Mouse (Mus musculus): ENCODE results near the gene Rpp25. TPM values are rescaled to one million over a fixed set of nuclear protein-coding genes. Genes with fewer than 3 reads are reported as not detected.
A peak's percentile ranks its signal among the peaks of the same experiment; 100 is the strongest.

The Rpp25 gene
- polyA plus RNA-seq, 1 experiment: 14.3 TPM

DNA sequence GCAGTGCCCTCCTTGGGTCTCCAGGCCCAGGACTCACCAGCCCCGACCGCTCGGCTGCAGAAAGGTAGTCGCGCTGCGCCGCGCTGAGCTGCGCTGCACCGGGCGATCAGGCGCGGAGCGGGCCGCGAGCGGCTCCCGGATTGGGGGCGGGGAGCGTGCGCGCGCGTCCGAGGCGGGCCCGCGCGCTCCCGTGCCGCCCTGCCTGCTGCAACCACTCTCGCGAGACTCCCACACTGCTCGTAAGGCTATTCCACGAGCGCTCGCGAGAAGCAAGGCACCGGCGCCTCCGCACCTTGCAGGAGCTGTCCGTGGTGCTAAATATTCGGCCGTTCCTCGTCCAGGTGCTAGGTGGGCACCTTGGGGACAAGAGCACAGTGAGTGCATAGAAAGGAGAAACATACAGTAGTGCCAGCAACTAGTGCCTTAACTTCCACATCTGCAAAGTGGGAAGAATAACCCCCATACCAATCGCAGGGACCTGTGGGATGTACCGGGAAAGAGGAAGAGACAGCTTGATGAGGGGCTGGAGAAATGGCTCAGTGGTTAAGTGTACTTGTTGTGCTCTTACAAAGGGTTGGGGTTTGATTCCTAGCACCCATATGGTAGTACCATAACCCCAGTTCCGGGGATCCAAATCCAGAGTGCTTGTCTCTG lies 35.8 kb upstream of the Rpp25 start, which contains the start of gene Scamp5:
Scamp5 (minus strand) TSS at position 165 of the 654 bp plus-strand sequence.
- Histone ChIP-seq H3K9me3 (replicated peaks; ENCODE audit: control insufficient read depth, insufficient read depth, low read length, poor library complexity, severe bottlenecking) (no peaks in the 10 kb centered on the region), H3K4me1 (ENCODE audit: control insufficient read depth, insufficient read depth, low read length) (peaks cover 3% of the 10 kb centered on the region), H3K36me3 (ENCODE audit: control insufficient read depth, insufficient read depth, low read length, poor library complexity, severe bottlenecking) (no peaks in the 10 kb centered on the region), H3K27ac (ENCODE audit: insufficient read depth, low read length) (no peak within 1 kb of the TSS), H3K4me3 (ENCODE audit: low read depth, low read length) (peak within 1 kb of the TSS; percentile 77), H3K27me3 (ENCODE audit: control insufficient read depth, insufficient read depth, low read length, poor library complexity, severe bottlenecking) (no peaks in the 10 kb centered on the region), H3K9ac (ENCODE audit: low read depth, poor library complexity, severe bottlenecking) (peak within 1 kb of the TSS; percentile 76)
- TF ChIP-seq POLR2A (IDR thresholded peaks at IDR 0.05; ENCODE audit: insufficient read depth, low read length): no peak
- peak; percentile 38; the same call in 1 of the 2 replicates for TF ChIP-seq EP300 (IDR thresholded peaks at IDR 0.05; ENCODE audit: insufficient read depth, low read depth, low read length)

DNA sequence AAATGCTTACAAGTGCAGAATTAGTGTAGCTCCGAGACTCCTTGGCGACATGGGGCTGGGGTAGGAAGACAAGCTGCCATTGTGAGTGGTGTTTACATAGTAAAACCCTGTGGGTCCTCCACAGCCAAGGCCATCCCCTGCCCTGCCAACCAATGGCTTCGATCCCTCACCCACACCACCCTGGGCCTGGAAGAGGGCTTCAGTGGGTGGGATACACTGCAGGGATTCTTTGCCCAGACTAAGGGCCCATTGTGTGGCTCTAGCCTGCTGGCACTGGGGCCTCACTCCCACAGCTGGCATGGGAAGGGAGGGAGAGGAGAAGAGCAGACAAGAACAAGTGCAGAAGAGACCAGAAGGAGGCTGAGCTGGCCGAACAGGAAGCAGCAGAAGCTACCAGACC lies 34.9 kb upstream of the Rpp25 start:
- H3K9me3 ChIP-seq (replicated peaks; ENCODE audit: control insufficient read depth, insufficient read depth, low read length, poor library complexity, severe bottlenecking): no peaks in the 10 kb centered on the region
- H3K27ac ChIP-seq (ENCODE audit: insufficient read depth, low read length): no peak overlapping the region
- H3K4me3 ChIP-seq (ENCODE audit: low read depth, low read length): no peak overlapping the region
- H3K9ac ChIP-seq (ENCODE audit: low read depth, poor library complexity, severe bottlenecking): no peak overlapping the region
- H3K4me1 ChIP-seq (ENCODE audit: control insufficient read depth, insufficient read depth, low read length): peaks cover 3% of the 10 kb centered on the region
- no peaks in the 10 kb centered on the region for H3K36me3 ChIP-seq (ENCODE audit: control insufficient read depth, insufficient read depth, low read length, poor library complexity, severe bottlenecking)
- no peaks in the 10 kb centered on the region for H3K27me3 ChIP-seq (ENCODE audit: control insufficient read depth, insufficient read depth, low read length, poor library complexity, severe bottlenecking)
- TF ChIP-seq CTCF (IDR thresholded peaks at IDR 0.05; ENCODE audit: low read depth, low read length): no peak
- no peak for TF ChIP-seq EP300 (IDR thresholded peaks at IDR 0.05; ENCODE audit: insufficient read depth, low read depth, low read length)
- TF ChIP-seq POLR2A (IDR thresholded peaks at IDR 0.05; ENCODE audit: insufficient read depth, low read length): no peak

DNA sequence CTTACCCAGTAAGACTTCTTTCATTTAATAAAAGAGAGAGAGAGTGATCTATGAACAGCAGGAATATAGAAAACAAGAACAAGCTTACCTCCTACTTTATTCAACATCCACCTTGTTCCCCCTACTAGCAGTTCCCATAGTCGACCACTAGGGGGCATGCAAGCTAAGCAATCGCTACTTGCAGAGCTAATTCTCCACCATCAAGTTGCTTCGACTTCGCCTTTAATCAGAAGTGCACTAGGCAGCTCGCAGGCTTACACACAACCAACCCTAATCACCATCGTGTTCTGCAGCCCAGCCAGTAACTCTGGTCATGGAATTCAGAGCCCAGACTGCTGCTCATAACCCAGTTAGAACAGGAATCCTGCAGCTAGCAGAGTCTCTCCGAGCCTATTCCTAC lies 18.1 kb upstream of the Rpp25 start:
- Histone ChIP-seq H3K27ac (ENCODE audit: insufficient read depth, low read length) (no peak overlapping the region), H3K4me1 (ENCODE audit: control insufficient read depth, insufficient read depth, low read length) (no peaks in the 10 kb centered on the region), H3K36me3 (ENCODE audit: control insufficient read depth, insufficient read depth, low read length, poor library complexity, severe bottlenecking) (no peaks in the 10 kb centered on the region), H3K9me3 (replicated peaks; ENCODE audit: control insufficient read depth, insufficient read depth, low read length, poor library complexity, severe bottlenecking) (no peaks in the 10 kb centered on the region), H3K4me3 (ENCODE audit: low read depth, low read length) (no peak overlapping the region), H3K9ac (ENCODE audit: low read depth, poor library complexity, severe bottlenecking) (no peak overlapping the region), H3K27me3 (ENCODE audit: control insufficient read depth, insufficient read depth, low read length, poor library complexity, severe bottlenecking) (no peaks in the 10 kb centered on the region)
- no peak for TF ChIP-seq EP300 (IDR thresholded peaks at IDR 0.05; ENCODE audit: insufficient read depth, low read depth, low read length)
- TF ChIP-seq POLR2A (IDR thresholded peaks at IDR 0.05; ENCODE audit: insufficient read depth, low read length): no peak
- peak; percentile 68 for TF ChIP-seq CTCF (IDR thresholded peaks at IDR 0.05; ENCODE audit: low read depth, low read length)

DNA sequence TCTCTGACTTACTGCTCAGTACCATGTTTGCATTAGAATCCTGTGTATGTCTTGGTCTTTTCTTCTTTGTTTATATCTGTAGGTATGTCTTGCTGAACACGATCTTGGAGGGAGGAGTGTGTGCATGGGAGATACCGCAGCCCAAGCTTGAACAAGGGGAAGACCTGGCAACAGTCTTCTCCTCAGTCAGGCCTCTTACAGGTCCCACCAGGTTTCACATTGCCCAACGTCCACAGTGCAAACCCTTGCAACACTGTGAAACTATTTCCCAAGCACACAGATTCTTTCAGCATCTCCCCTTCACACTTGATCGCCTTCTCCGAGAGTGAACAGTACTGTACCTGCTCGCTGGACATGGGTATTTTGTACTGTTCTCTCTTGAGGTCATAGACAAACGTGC lies 16.0 kb upstream of the Rpp25 start:
- TF ChIP-seq CTCF (IDR thresholded peaks at IDR 0.05; ENCODE audit: low read depth, low read length): no peak
- TF ChIP-seq EP300 (IDR thresholded peaks at IDR 0.05; ENCODE audit: insufficient read depth, low read depth, low read length): no peak
- TF ChIP-seq POLR2A (IDR thresholded peaks at IDR 0.05; ENCODE audit: insufficient read depth, low read length): no peak
- H3K36me3 ChIP-seq (ENCODE audit: control insufficient read depth, insufficient read depth, low read length, poor library complexity, severe bottlenecking): no peaks in the 10 kb centered on the region
- H3K9ac ChIP-seq (ENCODE audit: low read depth, poor library complexity, severe bottlenecking): no peak overlapping the region
- no peaks in the 10 kb centered on the region for H3K9me3 ChIP-seq (replicated peaks; ENCODE audit: control insufficient read depth, insufficient read depth, low read length, poor library complexity, severe bottlenecking)
- H3K4me1 ChIP-seq (ENCODE audit: control insufficient read depth, insufficient read depth, low read length): no peaks in the 10 kb centered on the region
- no peak overlapping the region for H3K27ac ChIP-seq (ENCODE audit: insufficient read depth, low read length)
- H3K4me3 ChIP-seq (ENCODE audit: low read depth, low read length): no peak overlapping the region
- H3K27me3 ChIP-seq (ENCODE audit: control insufficient read depth, insufficient read depth, low read length, poor library complexity, severe bottlenecking): no peaks in the 10 kb centered on the region

DNA sequence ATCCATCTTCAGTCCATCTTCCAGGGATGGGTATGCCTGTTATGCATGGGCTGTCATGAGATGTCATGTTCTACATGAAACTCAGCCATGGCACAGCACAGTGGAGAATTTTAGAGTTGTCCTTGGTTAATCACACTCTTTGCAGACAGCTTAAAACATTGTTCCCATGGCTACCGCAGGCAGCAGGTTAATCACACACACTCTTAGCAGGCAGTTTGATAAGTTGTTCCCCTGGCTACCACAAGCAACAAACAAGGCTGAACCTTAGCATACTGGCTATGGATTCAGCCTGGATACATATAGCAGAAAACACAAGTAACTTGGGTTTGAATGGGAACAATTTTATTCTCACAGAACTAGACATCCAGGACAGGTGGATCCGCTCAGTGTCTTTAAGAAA lies 10.3 kb upstream of the Rpp25 start:
- Histone ChIP-seq H3K4me1 (ENCODE audit: control insufficient read depth, insufficient read depth, low read length) (no peaks in the 10 kb centered on the region), H3K27me3 (ENCODE audit: control insufficient read depth, insufficient read depth, low read length, poor library complexity, severe bottlenecking) (no peaks in the 10 kb centered on the region), H3K4me3 (ENCODE audit: low read depth, low read length) (no peak overlapping the region), H3K27ac (ENCODE audit: insufficient read depth, low read length) (no peak overlapping the region), H3K9ac (ENCODE audit: low read depth, poor library complexity, severe bottlenecking) (no peak overlapping the region), H3K9me3 (replicated peaks; ENCODE audit: control insufficient read depth, insufficient read depth, low read length, poor library complexity, severe bottlenecking) (no peaks in the 10 kb centered on the region), H3K36me3 (ENCODE audit: control insufficient read depth, insufficient read depth, low read length, poor library complexity, severe bottlenecking) (no peaks in the 10 kb centered on the region)
- TF ChIP-seq EP300 (IDR thresholded peaks at IDR 0.05; ENCODE audit: insufficient read depth, low read depth, low read length) (no peak), POLR2A (IDR thresholded peaks at IDR 0.05; ENCODE audit: insufficient read depth, low read length) (no peak), CTCF (IDR thresholded peaks at IDR 0.05; ENCODE audit: low read depth, low read length) (no peak)

DNA sequence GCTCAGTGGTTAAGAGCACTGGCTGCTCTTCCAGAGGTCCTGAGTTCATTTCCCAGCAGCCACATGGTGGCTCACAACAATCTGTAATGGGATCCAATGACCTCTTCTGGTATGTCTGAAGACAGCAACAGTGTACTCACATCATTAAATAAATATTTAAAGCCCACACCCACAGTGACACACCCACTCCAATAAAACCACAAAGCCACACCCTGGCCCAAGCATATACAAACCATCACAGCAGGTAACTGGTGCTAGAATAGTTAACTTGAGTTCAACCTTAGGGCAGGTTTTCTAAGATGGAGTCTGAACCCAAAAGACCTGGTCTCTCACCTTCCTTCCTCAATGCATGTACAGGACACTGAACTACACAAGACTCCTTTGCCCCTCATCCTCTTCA lies 8.9 kb upstream of the Rpp25 start:
- Histone ChIP-seq H3K9ac (ENCODE audit: low read depth, poor library complexity, severe bottlenecking) (no peak overlapping the region), H3K36me3 (ENCODE audit: control insufficient read depth, insufficient read depth, low read length, poor library complexity, severe bottlenecking) (no peaks in the 10 kb centered on the region), H3K4me1 (ENCODE audit: control insufficient read depth, insufficient read depth, low read length) (no peaks in the 10 kb centered on the region), H3K27me3 (ENCODE audit: control insufficient read depth, insufficient read depth, low read length, poor library complexity, severe bottlenecking) (no peaks in the 10 kb centered on the region), H3K27ac (ENCODE audit: insufficient read depth, low read length) (peak overlapping the region; percentile 69; the same call in 1 of the 2 replicates), H3K9me3 (replicated peaks; ENCODE audit: control insufficient read depth, insufficient read depth, low read length, poor library complexity, severe bottlenecking) (no peaks in the 10 kb centered on the region), H3K4me3 (ENCODE audit: low read depth, low read length) (no peak overlapping the region)
- TF ChIP-seq CTCF (IDR thresholded peaks at IDR 0.05; ENCODE audit: low read depth, low read length) (no peak), POLR2A (IDR thresholded peaks at IDR 0.05; ENCODE audit: insufficient read depth, low read length) (no peak)
